Mouse (Mus musculus) heart, adult 9 months (tissue): ENCODE measurements around the gene Prnd.

ENCODE experiments used
- DNase-seq, 2 experiments: peaks; one replicate each; pipeline ENCODE4 v3.0.0; 2022; ENCODE audit warnings: low spot score in 2 of 2

Gene Prnd

DNA sequence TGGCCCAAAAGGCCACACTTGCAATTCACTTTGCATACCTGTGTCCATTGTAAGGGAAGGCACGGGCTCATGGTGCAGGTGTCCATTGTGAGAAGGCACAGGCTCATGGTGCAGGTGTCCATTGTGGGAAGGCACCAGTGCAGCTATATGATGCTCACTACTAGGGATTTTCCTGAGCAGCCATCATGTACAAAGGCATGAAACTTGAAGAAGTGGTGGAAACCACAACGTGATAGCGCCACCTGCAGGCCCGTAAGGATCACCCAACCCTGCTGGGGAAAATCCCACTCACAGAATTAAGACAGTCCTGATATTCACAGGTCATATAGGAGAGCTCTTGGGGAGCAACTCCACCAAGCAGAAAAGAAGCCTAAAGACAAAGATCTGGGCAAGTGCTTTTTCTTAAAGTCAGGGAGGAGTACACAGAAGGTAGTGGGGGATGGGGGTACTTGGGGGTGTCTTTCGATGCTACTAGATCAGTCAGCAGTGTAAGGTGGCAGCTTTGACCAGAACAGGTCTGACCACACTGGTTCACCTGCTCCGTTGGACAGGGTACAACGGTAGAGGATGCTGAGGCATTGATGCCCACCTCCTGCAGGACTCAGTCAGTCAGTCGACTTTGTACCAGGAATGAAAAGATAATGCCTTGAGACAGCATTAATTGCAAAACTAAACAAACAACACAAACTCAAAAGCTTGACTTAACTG, 11.1 kb upstream of the Prnd start:
- DNase-seq, result peak in 1 of 2 experiments; percentile 37

DNA sequence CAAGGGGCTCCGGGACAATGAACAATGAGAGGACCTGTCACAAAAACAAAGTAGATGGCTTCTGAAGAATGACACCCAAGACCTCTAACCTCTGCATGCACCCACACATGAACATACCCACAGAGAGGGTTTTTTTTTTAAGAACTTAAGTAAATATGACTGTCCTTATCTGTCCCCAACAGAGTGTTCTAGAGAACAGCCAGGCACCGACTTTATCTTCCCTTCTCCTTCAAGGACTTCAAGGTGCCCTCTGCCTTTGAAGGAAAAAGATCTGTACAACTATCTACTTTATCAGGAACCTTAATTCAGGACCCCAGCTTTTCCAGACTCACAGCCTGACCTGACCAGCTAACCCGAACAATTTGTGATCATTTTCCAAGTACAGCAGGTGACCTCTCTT, 10.2 kb upstream of the Prnd start:
- DNase-seq, result no peak

DNA sequence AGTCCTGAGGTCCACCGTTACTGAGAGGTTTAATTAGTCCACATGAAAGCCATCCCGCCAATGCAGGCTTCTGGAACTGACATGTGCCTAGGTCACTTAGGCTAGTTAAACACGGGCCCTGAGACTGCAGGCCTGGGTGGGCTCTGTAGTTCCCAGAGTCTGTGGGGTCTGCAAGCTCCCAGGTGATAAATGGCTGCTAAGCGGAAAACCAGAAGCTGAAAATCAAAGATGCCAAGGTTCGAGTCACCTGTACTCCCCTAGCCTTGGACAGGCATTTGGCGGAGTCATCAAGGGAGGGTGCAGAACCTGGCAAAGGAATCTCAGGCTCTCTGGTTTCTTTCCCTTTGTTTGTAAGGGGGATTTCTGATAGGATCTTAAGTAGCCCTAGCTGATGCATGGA, 9.2 kb upstream of the Prnd start:
- no peak for DNase-seq

DNA sequence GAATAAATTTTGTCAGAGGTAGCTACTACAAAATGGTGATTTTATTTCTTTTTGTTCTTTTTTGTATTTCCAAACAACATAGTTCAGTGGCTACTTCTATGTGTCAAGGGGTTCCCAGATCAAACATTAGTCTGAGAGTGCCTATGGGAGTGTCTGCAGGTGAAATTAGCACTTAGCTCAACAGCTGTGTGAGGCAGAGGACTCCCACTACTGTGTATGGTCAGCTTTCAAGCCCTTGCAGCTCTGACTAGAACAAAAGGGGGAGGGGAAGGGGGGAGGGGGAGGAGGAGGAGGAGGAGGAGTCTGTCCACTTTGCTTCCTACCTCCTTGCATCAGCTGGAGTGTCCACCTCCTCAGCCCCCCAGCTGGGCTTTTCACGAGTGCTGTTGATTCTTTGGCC, 6.3 kb upstream of the Prnd start:
- DNase-seq, result peak in 1 of 2 experiments; percentile 0

DNA sequence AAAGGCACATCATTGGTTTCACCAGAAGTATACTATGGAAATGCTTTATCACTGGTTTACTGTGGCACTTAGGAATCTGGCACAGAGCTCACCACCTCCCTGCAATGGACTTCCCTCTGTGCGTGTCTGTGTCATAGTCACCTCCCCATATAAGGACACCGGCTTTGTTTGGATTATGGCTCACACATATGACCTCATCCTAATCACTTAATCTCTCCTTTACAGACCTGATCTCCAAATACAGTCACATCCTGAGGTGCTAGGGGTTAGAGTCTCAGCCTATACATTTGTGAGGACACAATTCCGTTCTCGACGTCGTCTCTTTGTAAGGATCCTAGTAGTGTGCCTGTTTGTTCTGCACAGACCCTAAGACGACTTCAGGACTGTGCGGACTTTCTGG, 5.4 kb upstream of the Prnd start:
- peak; percentile 0 for DNase-seq

DNA sequence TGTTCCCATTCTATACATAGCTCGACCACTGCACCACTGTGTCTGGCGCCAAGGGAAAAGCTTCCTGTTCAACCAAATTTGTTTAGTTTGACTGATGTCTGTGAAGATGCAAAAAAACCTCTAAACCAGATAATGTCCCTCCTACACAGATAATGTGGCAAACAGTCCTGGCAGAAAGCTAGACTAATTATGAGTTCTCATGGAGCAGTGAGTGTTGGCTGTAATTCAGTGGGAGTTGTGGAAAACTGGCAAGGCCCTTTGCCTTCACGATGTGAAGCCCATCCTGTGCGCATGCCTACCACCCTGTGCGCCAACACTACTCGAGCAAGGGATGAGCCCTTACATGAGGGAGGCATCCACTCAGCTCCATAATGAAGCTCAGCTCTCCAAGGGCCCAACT, 4.9 kb upstream of the Prnd start:
- peak in 1 of 2 experiments; percentile 0 for DNase-seq

DNA sequence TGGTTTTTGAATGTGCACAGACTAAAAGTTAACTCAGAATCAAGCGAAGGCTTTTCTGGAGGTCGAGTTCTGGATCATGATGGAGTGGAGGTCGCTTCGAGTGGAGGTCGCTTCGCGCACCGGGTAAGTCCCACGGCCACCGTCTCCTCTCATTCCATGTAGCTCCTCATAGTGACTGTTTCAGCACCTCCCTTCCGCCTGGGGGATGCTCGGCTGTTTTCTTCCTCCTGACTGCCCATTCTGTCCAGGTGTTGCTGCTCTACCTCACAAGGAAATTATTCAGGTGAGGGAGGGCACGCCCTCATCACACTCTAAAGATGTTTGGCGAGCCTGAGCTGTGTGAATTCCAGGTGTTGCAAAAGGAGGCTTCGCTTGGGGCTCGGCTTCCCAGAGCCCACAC, 4.3 kb upstream of the Prnd start:
- DNase-seq, result no peak

DNA sequence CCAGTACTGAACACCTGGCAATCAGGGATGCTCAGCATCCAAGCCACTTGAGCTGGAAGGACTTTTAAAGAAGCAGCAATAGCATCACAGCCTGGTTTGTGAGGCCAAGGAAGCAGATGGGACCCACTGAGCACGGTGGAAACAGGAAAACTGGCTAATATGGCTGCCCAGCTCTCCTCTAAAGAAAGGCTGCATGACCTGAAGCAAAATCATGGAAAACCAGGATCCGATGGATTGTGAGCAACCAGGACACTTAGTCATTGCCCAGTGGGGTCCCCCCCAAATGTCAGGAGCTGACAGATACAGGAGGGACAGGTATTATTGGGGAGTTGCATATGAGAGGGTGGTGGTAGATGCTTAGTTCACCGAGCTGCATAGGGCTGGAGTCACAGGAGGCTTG, 2.5 kb upstream of the Prnd start:
- no peak for DNase-seq

DNA sequence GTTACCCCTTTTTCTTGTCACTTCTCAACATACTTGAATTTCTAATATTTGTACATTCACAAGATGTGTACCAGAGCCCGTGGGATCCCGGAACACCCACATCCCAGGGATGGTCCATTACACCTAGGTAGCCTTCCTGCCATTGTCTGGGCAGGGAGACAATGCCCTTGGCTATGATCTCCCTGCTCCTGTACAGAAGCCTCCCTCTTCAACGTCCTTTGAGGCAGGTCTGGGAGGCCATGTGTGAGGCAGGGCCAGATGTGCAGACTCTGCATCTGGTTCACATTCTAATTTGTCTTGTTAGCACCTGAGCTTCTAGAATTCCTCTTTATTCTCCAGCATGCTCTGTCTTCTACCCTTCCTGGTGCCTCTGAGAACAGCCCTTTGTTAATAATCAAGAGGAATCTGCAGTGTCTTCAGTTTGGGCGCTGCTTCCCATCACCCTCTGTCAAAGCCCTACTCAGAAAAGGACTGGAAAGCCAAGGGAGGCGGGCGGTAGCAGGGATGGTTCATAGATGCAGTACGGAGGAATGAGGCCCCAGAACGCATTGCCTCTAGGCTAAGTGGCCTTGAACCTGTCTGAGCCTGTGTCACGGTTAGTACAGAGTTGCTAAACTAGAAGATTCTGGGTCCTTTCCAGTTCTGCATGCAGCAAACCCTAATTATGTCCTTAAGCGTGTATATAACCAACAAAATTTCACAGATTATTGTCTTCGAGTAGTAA, 1.6 kb upstream of the Prnd start:
- no peak for DNase-seq

DNA sequence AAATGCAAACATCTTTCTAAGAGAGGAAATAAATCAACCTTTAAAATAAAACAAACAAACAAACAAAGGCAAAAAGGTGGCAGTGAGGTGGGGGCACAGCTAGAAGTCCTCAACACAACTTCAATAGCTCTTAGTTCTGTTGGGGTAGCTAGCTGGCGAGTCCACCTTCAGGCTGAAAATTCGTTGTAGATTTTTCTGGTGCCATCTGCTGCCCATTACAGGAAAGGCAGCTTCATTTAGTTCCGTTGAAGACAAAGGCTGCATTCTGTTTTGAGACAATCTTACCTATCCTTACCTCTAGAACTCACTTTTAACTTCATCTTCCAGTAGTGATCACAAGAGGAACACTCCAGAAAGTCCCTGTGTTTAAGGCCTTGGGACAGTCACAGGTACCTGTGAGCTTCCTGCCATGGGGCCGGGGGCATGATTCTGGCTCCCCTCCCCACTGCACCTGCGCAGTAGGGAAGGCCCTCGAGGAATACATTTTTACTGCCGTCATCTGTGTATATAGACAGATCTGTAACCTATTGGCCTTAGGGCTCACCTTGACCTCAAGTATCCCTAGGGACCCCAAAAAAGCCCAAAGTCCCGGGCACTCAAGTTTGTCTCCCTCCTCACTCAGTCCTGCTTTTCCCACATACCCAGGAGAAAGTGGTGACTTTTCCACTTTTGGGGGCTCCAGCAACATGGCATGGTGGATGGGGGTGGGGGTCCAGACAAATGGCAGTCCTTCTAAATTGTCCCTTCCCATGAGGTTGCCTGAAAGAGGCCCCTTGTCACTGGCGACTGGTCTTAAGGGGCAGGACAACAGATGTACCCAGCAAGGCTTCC, 679 bp upstream of the Prnd start:
- no peak for DNase-seq

DNA sequence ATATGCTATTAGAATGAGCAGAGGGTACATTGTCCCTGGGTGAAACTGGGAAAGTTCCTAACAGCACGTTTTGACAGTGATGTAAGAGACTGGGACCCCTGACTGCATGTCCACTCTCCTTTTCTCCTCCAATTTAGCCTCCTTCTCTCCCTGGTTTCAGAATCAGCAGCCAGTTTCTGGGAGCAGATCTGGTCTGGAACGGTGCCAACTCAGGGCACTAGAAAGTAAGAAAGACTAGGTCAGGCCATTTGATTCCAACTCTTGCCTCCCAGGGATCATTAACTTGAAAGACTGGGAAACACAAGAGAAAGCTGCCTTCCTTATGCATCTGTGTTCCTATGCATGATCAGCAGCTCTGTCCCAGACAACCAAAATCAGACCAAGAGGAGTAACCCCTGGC, 1.8 kb downstream of the Prnd start:
- DNase-seq, result no peak

DNA sequence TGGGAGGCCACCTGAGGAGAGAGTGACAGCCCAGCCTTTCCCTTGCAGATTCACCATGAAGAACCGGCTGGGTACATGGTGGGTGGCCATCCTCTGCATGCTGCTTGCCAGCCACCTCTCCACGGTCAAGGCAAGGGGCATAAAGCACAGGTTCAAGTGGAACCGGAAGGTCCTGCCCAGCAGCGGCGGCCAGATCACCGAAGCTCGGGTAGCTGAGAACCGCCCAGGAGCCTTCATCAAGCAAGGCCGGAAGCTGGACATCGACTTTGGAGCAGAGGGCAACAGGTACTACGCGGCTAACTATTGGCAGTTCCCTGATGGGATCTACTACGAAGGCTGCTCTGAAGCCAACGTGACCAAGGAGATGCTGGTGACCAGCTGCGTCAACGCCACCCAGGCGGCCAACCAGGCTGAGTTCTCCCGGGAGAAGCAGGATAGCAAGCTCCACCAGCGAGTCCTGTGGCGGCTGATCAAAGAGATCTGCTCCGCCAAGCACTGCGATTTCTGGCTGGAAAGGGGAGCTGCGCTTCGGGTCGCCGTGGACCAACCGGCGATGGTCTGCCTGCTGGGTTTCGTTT, 2.4 kb downstream of the Prnd start:
- no peak for DNase-seq

DNA sequence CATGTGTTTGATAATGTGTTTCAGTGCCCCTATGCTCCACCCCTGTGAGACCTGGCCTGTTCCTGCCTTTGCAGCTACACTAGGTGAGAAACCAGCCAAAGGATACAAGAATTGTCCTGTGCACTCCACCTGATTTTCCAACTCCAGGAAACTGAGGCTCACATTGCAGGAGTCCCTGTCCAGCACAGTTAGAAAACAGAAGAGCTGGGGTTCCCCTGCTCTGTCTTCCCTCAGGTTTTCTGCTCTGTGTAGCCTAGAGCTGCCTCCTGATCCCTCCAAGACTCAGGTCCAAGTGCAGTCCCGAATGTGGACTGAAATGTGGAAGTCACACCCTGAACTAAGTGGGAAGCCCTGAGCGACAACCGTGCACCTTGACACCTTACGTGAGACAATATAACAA, 3.0 kb downstream of the Prnd start:
- no peak for DNase-seq

DNA sequence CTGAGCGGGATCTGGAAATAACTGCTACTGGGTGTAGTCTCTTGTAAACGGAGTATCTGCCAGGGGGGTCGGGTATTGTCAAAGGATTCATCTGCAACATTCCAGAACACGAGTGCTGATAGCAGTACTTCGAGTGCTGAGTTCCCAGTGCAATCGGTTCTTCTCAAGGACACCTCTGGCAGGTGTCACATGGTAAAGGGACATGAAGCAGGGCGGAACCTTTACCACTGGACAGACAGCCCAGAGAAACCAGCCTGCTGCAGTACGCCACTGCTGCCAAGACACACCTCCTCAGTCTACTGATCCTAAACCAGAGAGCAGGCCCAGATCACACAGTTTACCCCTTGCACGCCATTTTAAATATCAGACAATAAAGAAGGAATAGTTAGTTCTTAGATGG, 4.2 kb downstream of the Prnd start:
- peak; percentile 64 for DNase-seq

DNA sequence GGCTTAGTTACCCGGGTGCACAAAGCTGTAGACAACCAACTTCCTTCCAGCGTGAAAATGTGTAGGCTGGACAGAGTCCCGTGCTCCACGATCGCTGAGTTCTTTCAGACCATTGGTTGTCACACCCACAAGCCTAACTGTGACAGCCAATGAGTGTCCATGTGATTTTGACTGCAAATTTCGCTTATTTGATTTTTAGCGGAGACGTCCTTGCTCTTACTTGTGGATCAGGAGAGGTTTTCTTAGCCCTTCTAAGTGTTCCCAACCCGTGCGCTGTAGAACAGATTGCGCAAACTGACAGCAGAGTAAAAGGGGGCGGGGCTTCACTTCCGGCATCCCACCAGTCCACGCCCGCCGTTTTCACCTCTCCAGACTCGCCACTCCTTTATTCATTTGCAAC, 4.6 kb downstream of the Prnd start:
- DNase-seq, result no peak

DNA sequence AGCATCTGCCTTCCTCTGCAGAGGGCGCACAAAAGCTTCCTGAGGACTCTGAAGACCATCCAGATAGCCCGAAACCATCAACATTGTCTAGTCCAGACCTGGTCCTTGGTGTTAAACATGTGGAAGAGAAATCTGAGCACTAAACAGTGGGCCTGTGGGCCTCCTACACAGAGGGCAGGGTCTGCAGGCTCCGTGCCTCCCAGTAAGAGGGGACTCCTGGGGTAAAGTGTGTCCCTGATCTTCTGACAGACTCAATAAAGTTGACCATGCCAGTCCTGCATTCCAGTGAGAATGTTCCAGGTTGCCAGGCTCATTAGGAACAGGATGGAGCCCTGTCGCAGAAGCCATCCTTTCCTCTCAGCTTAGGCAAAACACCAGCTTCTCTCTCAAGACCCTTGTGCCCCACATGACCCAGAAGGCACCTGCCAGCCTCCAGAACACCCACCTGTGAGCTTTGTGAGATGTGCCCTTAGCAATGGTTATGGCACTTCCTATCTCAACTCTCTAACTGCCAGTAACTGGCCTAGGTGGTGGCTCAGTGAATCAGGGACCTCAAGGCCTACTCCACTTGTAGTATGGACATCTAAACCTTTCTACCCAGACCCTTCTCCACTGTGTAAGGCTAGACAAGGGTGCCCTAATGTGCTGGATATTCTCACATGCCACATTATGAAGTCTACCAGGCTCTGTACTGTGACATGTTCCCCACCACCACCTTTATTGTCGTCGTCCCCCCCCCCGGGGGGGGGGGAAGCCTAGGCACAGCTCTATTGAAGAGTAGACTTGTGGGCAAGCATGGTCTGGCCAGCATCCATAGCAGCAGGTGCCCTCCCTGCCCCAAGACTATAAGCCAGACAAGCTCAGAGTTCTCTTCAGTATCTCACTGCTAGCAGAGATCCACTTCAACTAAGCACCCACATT, 5.9 kb downstream of the Prnd start:
- no peak for DNase-seq

DNA sequence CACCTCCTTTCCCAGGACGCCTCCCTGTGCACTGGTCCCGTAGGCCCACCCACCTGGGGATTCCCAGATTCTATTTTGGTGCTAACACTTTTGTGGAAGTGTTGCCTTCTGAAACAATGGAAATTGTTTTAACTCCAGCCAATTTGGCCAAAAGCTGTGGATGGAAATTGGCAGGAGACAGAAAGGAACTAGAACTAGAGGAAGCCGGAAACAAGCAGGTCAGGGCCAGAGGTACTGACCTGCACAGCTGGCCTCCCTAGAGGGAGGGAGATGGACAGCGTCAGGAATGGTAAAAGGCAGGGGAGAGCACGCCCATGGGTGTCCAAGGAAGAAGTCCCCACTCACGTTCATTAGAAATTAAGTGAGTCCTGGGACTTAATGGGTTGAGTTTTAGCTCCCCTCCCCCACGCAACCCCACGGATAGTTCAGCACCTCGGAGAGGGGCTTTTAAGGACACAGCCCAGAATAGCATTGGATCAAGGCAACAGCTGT, 7.1 kb downstream of the Prnd start:
- peak; percentile 58 to 84 for DNase-seq

DNA sequence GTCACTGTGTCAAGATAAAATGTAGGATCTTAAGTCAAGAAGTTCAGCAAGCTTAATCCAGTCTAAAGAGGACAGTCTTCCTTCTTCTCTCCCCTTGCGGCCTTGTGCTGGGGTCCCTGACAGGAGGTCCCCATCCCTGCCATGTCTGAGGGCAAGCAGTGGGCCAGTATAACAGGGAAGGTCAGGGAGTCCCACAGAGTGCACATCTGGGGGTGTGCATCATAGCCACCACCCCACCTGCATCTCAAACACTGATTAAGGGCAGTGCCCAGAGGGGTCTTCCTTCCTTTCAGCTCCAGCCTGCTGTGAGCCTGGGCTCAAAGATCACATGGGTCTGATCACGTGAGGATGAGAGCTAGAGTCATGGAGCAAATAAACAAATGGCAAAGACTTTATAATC, 11.0 kb downstream of the Prnd start:
- no peak for DNase-seq

DNA sequence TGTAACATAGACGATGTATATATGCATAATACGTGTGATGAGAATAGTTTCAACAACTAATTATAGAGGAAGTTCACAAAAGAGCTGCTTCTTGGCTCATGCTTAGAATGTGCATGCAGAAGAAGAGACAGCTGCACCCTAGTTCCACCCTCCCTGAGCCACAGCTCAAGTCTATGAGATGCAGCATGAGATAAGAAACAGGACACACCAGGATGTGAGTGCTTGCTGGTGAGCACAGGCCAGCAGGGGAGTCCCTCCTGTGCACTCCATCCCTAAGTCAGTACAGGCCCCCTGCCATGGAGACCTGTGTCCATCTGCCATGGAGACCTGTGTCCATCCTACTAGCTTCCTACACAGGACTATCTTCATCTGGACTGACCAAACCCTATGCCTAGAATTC, 19.9 kb downstream of the Prnd start:
- DNase-seq, result no peak

DNA sequence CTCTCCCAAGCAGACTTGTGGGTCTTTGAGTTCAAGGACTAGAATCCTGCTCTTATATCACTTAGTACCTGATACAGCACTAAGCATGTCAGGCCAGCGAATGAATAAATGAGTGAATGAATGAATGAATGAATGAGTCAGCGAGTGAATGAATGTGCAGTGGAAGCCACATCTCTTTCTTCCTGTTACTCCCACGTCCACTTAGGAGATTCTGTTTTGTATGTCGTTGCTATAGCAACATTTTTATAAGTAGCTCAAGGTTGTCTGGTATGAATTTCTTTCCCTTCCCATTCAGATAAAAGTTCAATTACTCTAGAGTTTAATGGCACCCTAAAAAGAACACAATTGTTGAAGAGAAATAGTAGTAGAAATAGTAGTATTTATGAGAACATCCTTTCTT, 20.4 kb downstream of the Prnd start:
- DNase-seq, result no peak

DNA sequence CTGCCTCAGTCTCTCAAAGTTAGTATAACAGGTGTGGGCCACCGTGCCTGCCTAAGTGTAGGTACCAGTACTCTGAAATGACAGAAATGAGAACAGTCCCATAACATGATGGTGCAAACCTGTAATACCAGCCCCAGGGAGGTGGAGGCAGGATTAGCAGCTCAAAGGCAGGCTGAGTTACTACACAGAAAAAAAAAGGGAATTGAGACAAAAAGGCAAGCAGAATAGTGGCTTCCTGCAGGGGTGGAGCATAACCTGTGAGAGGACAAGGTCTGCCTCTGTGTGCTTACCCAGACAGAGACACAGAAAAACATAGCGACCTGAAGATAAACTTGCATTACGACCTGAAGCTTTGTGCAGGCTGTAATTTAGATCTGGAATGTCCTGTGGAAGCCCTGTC, 26.0 kb downstream of the Prnd start:
- DNase-seq, result no peak
